Comparison of ENCODE assay signal across 10 mouse cellular contexts in genomic region chr4:150234599-150235327, GRCm38 (mm10). TPM values are rescaled to one million over a fixed set of nuclear protein-coding genes. Genes with fewer than 3 reads are reported as not detected.
DNase-seq lines count a peak whose midpoint lies in the region; ATAC-seq and TF ChIP-seq lines count a peak whose summit lies in the region.
"Had no signal": no experiment of that assay in that cellular context is flagged by ENCODE, and none has a peak within 500 bp of the region (broad histone marks: within the 10 kb centered on the region; RNA-seq: fewer than 3 reads in every experiment).

No protein-coding gene starts in this region.

- no peak for ATAC-seq in intestine, embryonic 14.5 days (replicated peaks; ENCODE audit: low FRiP score, low TSS enrichment, low read depth)
- ATAC-seq in intestine, postnatal 0 days = no peak
- ATAC-seq in forebrain, embryonic 11.5 days (replicated peaks; ENCODE audit: low FRiP score) = no peak
- ATAC-seq in liver, embryonic 15.5 days (ENCODE audit: insufficient read depth) = no peak

- H3K27me3 ChIP-seq in intestine, embryonic 14.5 days (replicated peaks; ENCODE audit: control insufficient read depth, insufficient read depth, low read length) = no peaks in the 10 kb centered on the region
- no peaks in the 10 kb centered on the region for H3K27me3 ChIP-seq in intestine, postnatal 0 days (replicated peaks; ENCODE audit: control insufficient read depth, insufficient read depth, low read length)
- no peaks in the 10 kb centered on the region for H3K27me3 ChIP-seq in forebrain, embryonic 11.5 days (ENCODE audit: control insufficient read depth, insufficient read depth, low read length)
- H3K27me3 ChIP-seq in liver, embryonic 15.5 days = no peaks in the 10 kb centered on the region

- H3K4me1 ChIP-seq in intestine, embryonic 14.5 days (replicated peaks; ENCODE audit: control insufficient read depth, insufficient read depth, low read length) = peaks cover 36% of the 10 kb centered on the region
- H3K4me1 ChIP-seq in intestine, postnatal 0 days (replicated peaks; ENCODE audit: control insufficient read depth, insufficient read depth, low read length) = 0 out of 2 replicates have a peak, but pooled peaks cover 8% of the 10 kb centered on the region
- H3K4me1 ChIP-seq in forebrain, embryonic 11.5 days (replicated peaks; ENCODE audit: control insufficient read depth, insufficient read depth, low read length) = peaks cover 26% of the 10 kb centered on the region
- peaks cover 56% of the 10 kb centered on the region for H3K4me1 ChIP-seq in liver, embryonic 15.5 days (replicated peaks)

- 41% methylated on average over 8 of the region's 8 CpGs for WGBS in intestine, embryonic 14.5 days
- 55% methylated on average over 8 of the region's 8 CpGs for WGBS in intestine, postnatal 0 days
- WGBS in forebrain, embryonic 11.5 days = 37% methylated on average over 8 of the region's 8 CpGs
- 37% methylated on average over 8 of the region's 8 CpGs for WGBS in liver, embryonic 15.5 days (ENCODE audit: insufficient replicate concordance)

- no peak overlapping the region for H3K4me2 ChIP-seq in intestine, embryonic 14.5 days (ENCODE audit: low read length)
- H3K4me2 ChIP-seq in intestine, postnatal 0 days (replicated peaks; ENCODE audit: low read depth) = no peak overlapping the region
- H3K4me2 ChIP-seq in forebrain, embryonic 11.5 days (ENCODE audit: low read depth, low read length, severe bottlenecking) = no peak overlapping the region
- H3K4me2 ChIP-seq in liver, embryonic 15.5 days = no peak overlapping the region

- no peak overlapping the region for H3K9ac ChIP-seq in intestine, embryonic 14.5 days (ENCODE audit: low read length)
- H3K9ac ChIP-seq in intestine, postnatal 0 days (ENCODE audit: low read depth, low read length) = no peak overlapping the region
- H3K9ac ChIP-seq in forebrain, embryonic 11.5 days (ENCODE audit: low read length) = no peak overlapping the region
- H3K9ac ChIP-seq in liver, embryonic 15.5 days = no peak overlapping the region

- no peak overlapping the region for H3K4me3 ChIP-seq in intestine, embryonic 14.5 days (ENCODE audit: low read depth, low read length)
- no peak overlapping the region for H3K4me3 ChIP-seq in intestine, postnatal 0 days (ENCODE audit: low read depth, low read length)
- no peak overlapping the region for H3K4me3 ChIP-seq in forebrain, embryonic 11.5 days (ENCODE audit: low read depth, low read length)
- no peak overlapping the region for H3K4me3 ChIP-seq in liver, embryonic 15.5 days (replicated peaks)

- no peak for DNase-seq in intestine, embryonic 14.5 days (ENCODE audit: low spot score)
- peak; percentile 44 for DNase-seq in NIH3T3 (ENCODE audit: low read depth)
- DNase-seq in forebrain, embryonic 11.5 days (ENCODE audit: low spot score) = no peak
- no peak for DNase-seq in adrenal gland, postnatal 10 days
- DNase-seq in layer of hippocampus, postnatal 10 days (ENCODE audit: low spot score in 2 of 2) = no peak
- DNase-seq in thymus, postnatal 36 days = no peak

- H3K9me3 ChIP-seq in intestine, embryonic 14.5 days (ENCODE audit: control insufficient read depth, low read length) = no peaks in the 10 kb centered on the region
- no peaks in the 10 kb centered on the region for H3K9me3 ChIP-seq in intestine, postnatal 0 days (ENCODE audit: control insufficient read depth)
- no peaks in the 10 kb centered on the region for H3K9me3 ChIP-seq in forebrain, embryonic 11.5 days (ENCODE audit: control insufficient read depth, low read length)
- no peaks in the 10 kb centered on the region for H3K9me3 ChIP-seq in liver, embryonic 15.5 days (replicated peaks)

- H3K36me3 ChIP-seq in intestine, embryonic 14.5 days (ENCODE audit: control insufficient read depth, insufficient read depth, low read length) = peaks cover 5% of the 10 kb centered on the region
- H3K36me3 ChIP-seq in intestine, postnatal 0 days (ENCODE audit: control insufficient read depth, insufficient read depth) = no peaks in the 10 kb centered on the region
- no peaks in the 10 kb centered on the region for H3K36me3 ChIP-seq in forebrain, embryonic 11.5 days (ENCODE audit: control insufficient read depth, insufficient read depth, low read length)
- peaks cover 4% of the 10 kb centered on the region for H3K36me3 ChIP-seq in liver, embryonic 15.5 days (replicated peaks)

- peak overlapping the region; percentile 14; the same call in 1 of the 2 replicates for H3K27ac ChIP-seq in intestine, embryonic 14.5 days (ENCODE audit: low read depth)
- H3K27ac ChIP-seq in intestine, postnatal 0 days (ENCODE audit: low read depth, low read length) = no peak overlapping the region
- H3K27ac ChIP-seq in forebrain, embryonic 11.5 days (ENCODE audit: low read depth, low read length) = peak overlapping the region; percentile 55
- 0 out of 2 replicates have a peak overlapping the region, but pooled peaks have one; percentile 21 for H3K27ac ChIP-seq in liver, embryonic 15.5 days (replicated peaks)

- no peak for TF ChIP-seq CTCF in intestine, postnatal 0 days (IDR thresholded peaks at IDR 0.05; ENCODE audit: low read depth)

RNA-seq across cellular contexts. Expression of gene Eno1, which starts 1.8 kb away (rescaled TPM):
- polyA plus RNA-seq in intestine, embryonic 14.5 days (2014; fragmentation: Nextera tagmentation; extraction: Ambion mirVana) = 1,930 and 1,939 TPM in 2 replicates
- 644 and 733 TPM in 2 replicates for polyA plus RNA-seq in intestine, postnatal 0 days (2015; fragmentation: Nextera tagmentation; extraction: Ambion mirVana)
- 1,858 and 1,977 TPM in 2 replicates for polyA plus RNA-seq in forebrain, embryonic 11.5 days (2014; fragmentation: Nextera tagmentation; extraction: Ambion mirVana)
- polyA plus RNA-seq in liver, embryonic 15.5 days (2015; fragmentation: Nextera tagmentation; extraction: Ambion mirVana) = 557 and 577 TPM in 2 replicates
- 100 to 1,000 TPM; 442 to 474 TPM for total RNA-seq in adrenal gland, postnatal 10 days (2021)
- 100 to 1,000 TPM; 323 to 338 TPM for total RNA-seq in layer of hippocampus, postnatal 10 days (2021)

RNA-seq across cellular contexts. Expression of gene Car6, which starts 33.6 kb away (rescaled TPM):
- polyA plus RNA-seq in intestine, embryonic 14.5 days (2014; fragmentation: Nextera tagmentation; extraction: Ambion mirVana) = not detected in 2 replicates
- polyA plus RNA-seq in intestine, postnatal 0 days (2015; fragmentation: Nextera tagmentation; extraction: Ambion mirVana) = not detected in 2 replicates
- polyA plus RNA-seq in forebrain, embryonic 11.5 days (2014; fragmentation: Nextera tagmentation; extraction: Ambion mirVana) = not detected in 2 replicates
- polyA plus RNA-seq in liver, embryonic 15.5 days (2015; fragmentation: Nextera tagmentation; extraction: Ambion mirVana) = not detected in 2 replicates
- under 1 TPM; 0.27 to 0.54 TPM for total RNA-seq in adrenal gland, postnatal 10 days (2021)
- not detected for total RNA-seq in layer of hippocampus, postnatal 10 days (2021)
- total RNA-seq: liver, adult 2 months had no signal
- polyA plus RNA-seq: liver, adult 2 months; small intestine, adult 2 months had no signal

RNA-seq across cellular contexts. Expression of gene Rere, which starts 46.7 kb away (rescaled TPM):
- 38.0 and 38.1 TPM in 2 replicates for polyA plus RNA-seq in intestine, embryonic 14.5 days (2014; fragmentation: Nextera tagmentation; extraction: Ambion mirVana)
- 20.7 and 22.4 TPM in 2 replicates for polyA plus RNA-seq in intestine, postnatal 0 days (2015; fragmentation: Nextera tagmentation; extraction: Ambion mirVana)
- 51.6 and 56.2 TPM in 2 replicates for polyA plus RNA-seq in forebrain, embryonic 11.5 days (2014; fragmentation: Nextera tagmentation; extraction: Ambion mirVana)
- 5.3 and 6.8 TPM in 2 replicates for polyA plus RNA-seq in liver, embryonic 15.5 days (2015; fragmentation: Nextera tagmentation; extraction: Ambion mirVana)
- total RNA-seq in adrenal gland, postnatal 10 days (2021) = 100 to 1,000 TPM in 1 of 2 experiments, 10 to 100 TPM in 1; 85.3 to 118 TPM
- total RNA-seq in layer of hippocampus, postnatal 10 days (2021) = 100 to 1,000 TPM; 108 to 117 TPM
